Mouse (Mus musculus): Measurements from ENCODE around the gene Zmiz2. TPM values are rescaled to one million over a fixed set of nuclear protein-coding genes. Genes with fewer than 3 reads are reported as not detected.
A peak's percentile ranks its signal among the peaks of the same experiment; 100 is the strongest.

The Zmiz2 gene
- total and polyA plus RNA-seq, 3 experiments: 12.3 to 90.3 (median 35.5) TPM

DNA sequence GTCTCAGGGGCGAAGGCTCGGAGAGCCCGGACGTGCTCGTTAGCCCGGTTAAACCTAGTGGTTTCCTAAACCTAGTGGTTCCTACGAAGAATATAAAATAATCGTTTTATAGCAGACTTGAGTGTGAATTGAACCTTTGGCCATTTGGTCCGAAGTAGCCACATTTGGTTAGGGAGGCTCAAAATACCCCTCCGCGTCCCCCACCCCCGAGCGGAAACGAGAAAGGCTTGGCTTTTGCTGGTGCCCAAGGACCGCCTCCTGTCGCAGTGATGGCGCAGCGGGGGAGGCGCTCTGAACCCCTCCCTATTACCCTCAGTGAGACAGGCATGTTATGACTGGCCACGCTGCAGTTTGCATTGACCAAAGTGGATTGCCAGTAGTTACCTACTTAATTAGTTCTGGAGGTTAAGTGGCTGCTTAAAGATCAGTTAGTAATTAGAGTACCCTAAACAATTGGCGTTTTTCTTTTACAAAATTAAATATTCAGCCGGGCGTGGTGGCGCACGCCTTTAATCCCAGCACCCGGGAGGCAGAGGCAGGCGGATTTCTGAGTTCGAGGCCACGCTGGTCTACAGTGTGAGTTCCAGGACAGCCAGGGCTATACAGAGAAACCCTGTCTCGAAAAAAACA, 27.6 kb downstream of the Zmiz2 start (continued):
- peak; percentile 68; the same call in 1 of the 2 replicates for TF ChIP-seq MYC (IDR thresholded peaks at IDR 0.05; ENCODE audit: low read depth, low read length)
- no peak for TF ChIP-seq ZC3H11A (IDR thresholded peaks at IDR 0.05; ENCODE audit: low read depth, low read length)
- no peak for TF ChIP-seq TAL1 (IDR thresholded peaks at IDR 0.05; ENCODE audit: low read length)
- TF ChIP-seq RAD21 (IDR thresholded peaks at IDR 0.05; ENCODE audit: low read depth, low read length): no peak
- TF ChIP-seq ETS1 (IDR thresholded peaks at IDR 0.05; ENCODE audit: low read depth, low read length): no peak
- no peak for TF ChIP-seq ELF1 (IDR thresholded peaks at IDR 0.05; ENCODE audit: low read depth, low read length)
- no peak for TF ChIP-seq GABPA (IDR thresholded peaks at IDR 0.05; ENCODE audit: low read depth, low read length)
- TF ChIP-seq ZNF384 (IDR thresholded peaks at IDR 0.05; ENCODE audit: low read depth, low read length): no peak
- no peak for TF ChIP-seq ZMIZ1 (IDR thresholded peaks at IDR 0.05; ENCODE audit: low read depth, low read length)
- TF ChIP-seq GATA1 (IDR thresholded peaks at IDR 0.05; ENCODE audit: low read depth, low read length): no peak

DNA sequence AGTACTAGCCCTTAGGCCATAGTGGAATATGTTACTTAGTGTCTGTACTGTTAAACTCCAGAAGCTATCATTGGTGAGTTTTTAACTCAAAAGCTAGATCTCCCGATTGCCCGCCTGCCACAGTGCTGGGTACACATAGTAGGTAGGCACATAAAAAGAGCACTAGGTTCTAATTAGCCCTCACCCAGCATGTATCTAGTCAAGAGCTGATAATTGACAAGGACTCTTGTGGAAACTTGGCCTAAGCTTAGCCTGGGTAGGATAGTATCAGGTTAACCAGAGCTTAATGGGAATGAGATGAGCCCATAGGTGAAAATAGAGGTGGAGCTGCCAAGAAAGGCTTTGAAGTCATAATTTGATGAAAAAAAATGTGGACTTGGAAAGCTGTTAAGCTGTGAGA, 28.2 kb downstream of the Zmiz2 start:
- DNase-seq (ENCODE audit: low read depth, low spot score): no peak
- Histone ChIP-seq H3K4me3 (ENCODE audit: control insufficient read depth in 1 of 2, insufficient read depth in 1 of 2, low read depth in 2 of 2, low read length in 2 of 2) (peak overlapping the region; percentile 80 to 93), H3K79me2 (ENCODE audit: control insufficient read depth, insufficient read depth, low read length, poor library complexity) (peaks cover 33% of the 10 kb centered on the region), H3K4me1 (ENCODE audit: control insufficient read depth in 1 of 2, insufficient read depth in 2 of 2, low read length in 2 of 2) (peaks cover 9 to 13% of the 10 kb centered on the region in 2 experiments), H3K36me3 (ENCODE audit: control insufficient read depth in 1 of 2, insufficient read depth in 2 of 2, low read length in 2 of 2) (peaks cover 25 to 32% of the 10 kb centered on the region in 2 experiments), H3K27me3 (ENCODE audit: control insufficient read depth in 1 of 2, insufficient read depth in 2 of 2, low read length in 2 of 2) (no peaks in the 10 kb centered on the region), H3K9me3 (replicated peaks; ENCODE audit: insufficient read depth, low read length) (no peaks in the 10 kb centered on the region), H3K27ac (ENCODE audit: control insufficient read depth, low read depth, low read length) (peak overlapping the region; percentile 97), H3K9ac (ENCODE audit: control insufficient read depth, low read depth, low read length, poor library complexity, severe bottlenecking) (peak overlapping the region; percentile 99)
- TF ChIP-seq POLR2A (IDR thresholded peaks at IDR 0.05; ENCODE audit: control insufficient read depth in 1 of 2, insufficient read depth in 1 of 2, low read depth in 1 of 2, low read length in 2 of 2, poor library complexity in 1 of 2) (peak in 1 of 2 experiments; percentile 1; a peak in 1 of 4 replicates), CHD1 (IDR thresholded peaks at IDR 0.05; ENCODE audit: low read depth, low read length) (no peak; the same call in 1 of the 2 replicates), ZNF384 (IDR thresholded peaks at IDR 0.05; ENCODE audit: low read depth, low read length) (0 out of 2 replicates have a peak, but pooled peaks have one; percentile 36), ZKSCAN1 (IDR thresholded peaks at IDR 0.05; ENCODE audit: low read depth, low read length) (peak; percentile 89), ZMIZ1 (IDR thresholded peaks at IDR 0.05; ENCODE audit: low read depth, low read length) (0 out of 2 replicates have a peak, but pooled peaks have one; percentile 23)

DNA sequence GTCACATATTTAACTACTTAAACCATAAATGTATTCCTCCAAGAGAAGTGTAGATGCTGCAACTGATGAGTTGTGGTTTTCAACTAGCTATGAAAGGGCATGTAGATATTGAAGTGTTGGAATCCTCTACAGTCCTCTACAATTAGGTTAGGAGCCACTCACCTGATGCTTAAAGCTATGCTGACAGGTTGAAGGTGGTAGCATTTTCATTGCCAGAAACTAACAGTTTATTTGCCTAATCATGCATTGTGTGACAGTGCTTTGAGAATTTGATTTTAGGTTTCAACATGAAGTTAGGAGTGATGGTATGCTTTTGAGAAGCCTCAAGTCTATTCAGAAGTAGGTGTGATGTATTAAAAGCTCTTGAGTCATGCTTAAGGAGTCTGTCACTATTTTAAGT, 28.6 kb downstream of the Zmiz2 start:
- H3K9me3 ChIP-seq (replicated peaks; ENCODE audit: insufficient read depth, low read length): no peaks in the 10 kb centered on the region
- peaks cover 25 to 32% of the 10 kb centered on the region in 2 experiments for H3K36me3 ChIP-seq (ENCODE audit: control insufficient read depth in 1 of 2, insufficient read depth in 2 of 2, low read length in 2 of 2)
- peak; percentile 51 for DNase-seq (ENCODE audit: low read depth, low spot score)

More for the DNA sequence above, 28.6 kb downstream of the Zmiz2 start:
- Histone ChIP-seq H3K79me2 (ENCODE audit: control insufficient read depth, insufficient read depth, low read length, poor library complexity) (peaks cover 33% of the 10 kb centered on the region), H3K4me1 (ENCODE audit: control insufficient read depth in 1 of 2, insufficient read depth in 2 of 2, low read length in 2 of 2) (peaks cover 9 to 13% of the 10 kb centered on the region in 2 experiments), H3K9ac (ENCODE audit: control insufficient read depth, low read depth, low read length, poor library complexity, severe bottlenecking) (peak overlapping the region; percentile 99), H3K27ac (ENCODE audit: control insufficient read depth, low read depth, low read length) (peak overlapping the region; percentile 97), H3K27me3 (ENCODE audit: control insufficient read depth in 1 of 2, insufficient read depth in 2 of 2, low read length in 2 of 2) (no peaks in the 10 kb centered on the region), H3K4me3 (ENCODE audit: control insufficient read depth in 1 of 2, insufficient read depth in 1 of 2, low read depth in 2 of 2, low read length in 2 of 2) (peak overlapping the region; percentile 80 to 93)
- TF ChIP-seq RAD21 (IDR thresholded peaks at IDR 0.05; ENCODE audit: low read depth, low read length) (no peak), MYC (IDR thresholded peaks at IDR 0.05; ENCODE audit: low read depth, low read length) (0 out of 2 replicates have a peak, but pooled peaks have one; percentile 40), POLR2A (IDR thresholded peaks at IDR 0.05; ENCODE audit: control insufficient read depth in 1 of 2, insufficient read depth in 1 of 2, low read depth in 1 of 2, low read length in 2 of 2, poor library complexity in 1 of 2) (peak in 1 of 2 experiments; percentile 20; a peak in 1 of 4 replicates), POLR2AphosphoS2 (IDR thresholded peaks at IDR 0.05; ENCODE audit: low read length) (peak; percentile 96), SMC3 (IDR thresholded peaks at IDR 0.05; ENCODE audit: low read depth, low read length) (0 out of 2 replicates have a peak, but pooled peaks have one; percentile 12)

Measured in MEL (cell line).